Mouse (Mus musculus) lung, embryonic 15.5 days (tissue): ENCODE measurements at regions not wholly inside any gene's neighbourhood (a gene's known extent, or its start where the extent isn't known, plus 50 kb on each side); places are given as distances from the start of the nearest gene placed in this dataset.

Experiments used
- ATAC-seq: fragments of 200-750 bp; cut with Nextera tagmentation; 2 replicates; pipeline ENCODE4 v1.8.0; 2017; ENCODE audit warnings: moderate number of reproducible peaks, borderline replicate concordance; ENCODE audit not compliant: low FRiP score, low TSS enrichment; ENCODE audit errors: extremely low read depth
- H3K27ac ChIP-seq: fragments of 300-500 bp; sonication (generic); 2 replicates; pipeline ENCODE4 v1.5.1; 2015; ENCODE audit warnings: moderate library complexity, mild to moderate bottlenecking, inconsistent platforms
- H3K27me3 ChIP-seq: fragments of 300-500 bp; sonication (generic); 2 replicates; pipeline ENCODE4 v1.6.1; 2015; ENCODE audit warnings: inconsistent platforms
- H3K36me3 ChIP-seq: fragments of 300-500 bp; sonication (generic); 2 replicates; pipeline ENCODE4 v1.6.1; 2015; ENCODE audit warnings: inconsistent platforms
- H3K4me1 ChIP-seq: fragments of 300-500 bp; sonication (generic); 2 replicates; pipeline ENCODE4 v1.6.1; 2015; ENCODE audit warnings: inconsistent platforms
- H3K4me2 ChIP-seq: fragments of 300-500 bp; sonication (generic); 2 replicates; pipeline ENCODE4 v1.6.1; 2015; ENCODE audit warnings: inconsistent platforms, mild to moderate bottlenecking, moderate library complexity
- H3K4me3 ChIP-seq: fragments of 300-500 bp; sonication (generic); 2 replicates; pipeline ENCODE4 v1.5.1; 2015; ENCODE audit warnings: mild to moderate bottlenecking, inconsistent platforms
- H3K9ac ChIP-seq: fragments of 300-500 bp; sonication (generic); 2 replicates; pipeline ENCODE4 v1.6.1; 2015; ENCODE audit warnings: inconsistent platforms
- H3K9me3 ChIP-seq: fragments of 300-500 bp; sonication (generic); 2 replicates; pipeline ENCODE4 v1.6.1; 2016; ENCODE audit warnings: inconsistent platforms
- WGBS: fragments of 180-500 bp; shearing (Covaris S2); methylation state at CpG from one replicate; pipeline ENCODE4 v1.1.7; 2015; 5-methylcytosine and 5-hydroxymethylcytosine counted together

GRCm38 (mm10) chr11:84659370-84659937 lies 134.1 kb upstream of the Lhx1 start:
- H3K4me2 ChIP-seq, result no peak overlapping the region
- no peak for ATAC-seq
- WGBS, result 74% methylated on average over 7 of the region's 7 CpGs

GRCm38 (mm10) chr11:84653481-84653880 lies 128.1 kb upstream of the Lhx1 start:
- Histone ChIP-seq H3K36me3 (no peaks in the 10 kb centered on the region), H3K27me3 (no peaks in the 10 kb centered on the region), H3K4me2 (no peak overlapping the region), H3K9me3 (no peaks in the 10 kb centered on the region), H3K4me3 (no peak overlapping the region), H3K27ac (no peak overlapping the region), H3K4me1 (no peaks in the 10 kb centered on the region), H3K9ac (no peak overlapping the region)
- no peak for ATAC-seq
- WGBS, result 27% methylated on average over 8 of the region's 8 CpGs

More at GRCm38 (mm10) chr11:84659370-84659937, 134.1 kb upstream of the Lhx1 start:
- no peaks in the 10 kb centered on the region for H3K4me1 ChIP-seq
- no peaks in the 10 kb centered on the region for H3K36me3 ChIP-seq
- H3K27me3 ChIP-seq, result no peaks in the 10 kb centered on the region
- H3K4me3 ChIP-seq, result no peak overlapping the region
- H3K9me3 ChIP-seq, result no peaks in the 10 kb centered on the region
- no peak overlapping the region for H3K27ac ChIP-seq
- H3K9ac ChIP-seq, result no peak overlapping the region

- H3K9ac ChIP-seq, result no peak overlapping the region
- WGBS, result 89% methylated on average over 5 of the region's 5 CpGs
- H3K27ac ChIP-seq, result no peak overlapping the region
- H3K4me3 ChIP-seq, result no peak overlapping the region
- no peaks in the 10 kb centered on the region for H3K4me1 ChIP-seq
- peaks cover 11% of the 10 kb centered on the region for H3K27me3 ChIP-seq
- H3K9me3 ChIP-seq, result no peaks in the 10 kb centered on the region
- H3K4me2 ChIP-seq, result no peak overlapping the region
- ATAC-seq, result no peak
- H3K36me3 ChIP-seq, result no peaks in the 10 kb centered on the region
These were observed 123.6 kb upstream of the Lhx1 start for GRCm38 (mm10) chr11:84648899-84649298.

GRCm38 (mm10) chr11:84647104-84647503 lies 121.8 kb upstream of the Lhx1 start:
- no peak for ATAC-seq
- WGBS, result 86% methylated on average over 5 of the region's 5 CpGs
- H3K4me3 ChIP-seq, result no peak overlapping the region
- H3K9me3 ChIP-seq, result no peaks in the 10 kb centered on the region
- H3K27me3 ChIP-seq, result peaks cover 29% of the 10 kb centered on the region
- H3K4me2 ChIP-seq, result no peak overlapping the region
- H3K36me3 ChIP-seq, result no peaks in the 10 kb centered on the region
- H3K4me1 ChIP-seq, result peaks cover 5% of the 10 kb centered on the region; the same call in 1 of the 2 replicates
- H3K27ac ChIP-seq, result no peak overlapping the region
- H3K9ac ChIP-seq, result no peak overlapping the region

GRCm38 (mm10) chr11:84643107-84643372 lies 117.7 kb upstream of the Lhx1 start:
- H3K9ac ChIP-seq, result no peak overlapping the region
- H3K27ac ChIP-seq, result no peak overlapping the region
- 33% methylated on average over 5 of the region's 5 CpGs for WGBS
- H3K4me1 ChIP-seq, result peaks cover 5% of the 10 kb centered on the region; the same call in 1 of the 2 replicates
- H3K27me3 ChIP-seq, result peaks cover 56% of the 10 kb centered on the region
- H3K36me3 ChIP-seq, result no peaks in the 10 kb centered on the region
- H3K4me3 ChIP-seq, result no peak overlapping the region; the same call in 1 of the 2 replicates
- H3K4me2 ChIP-seq, result no peak overlapping the region
- H3K9me3 ChIP-seq, result no peaks in the 10 kb centered on the region
- no peak for ATAC-seq

GRCm38 (mm10) chr11:84642300-84643106 lies 117.2 kb upstream of the Lhx1 start:
- 2% methylated on average over 58 of the region's 67 CpGs for WGBS
- Histone ChIP-seq H3K9me3 (no peaks in the 10 kb centered on the region), H3K4me1 (peaks cover 5% of the 10 kb centered on the region; the same call in 1 of the 2 replicates), H3K4me3 (peak overlapping the region; percentile 30), H3K27me3 (peaks cover 56% of the 10 kb centered on the region), H3K4me2 (peak overlapping the region; percentile 64), H3K27ac (no peak overlapping the region), H3K9ac (no peak overlapping the region), H3K36me3 (no peaks in the 10 kb centered on the region)
- no peak for ATAC-seq

- ATAC-seq, result no peak
- Histone ChIP-seq H3K9me3 (no peaks in the 10 kb centered on the region), H3K9ac (no peak overlapping the region), H3K4me3 (no peak overlapping the region), H3K36me3 (no peaks in the 10 kb centered on the region), H3K4me1 (peaks cover 5% of the 10 kb centered on the region; the same call in 1 of the 2 replicates), H3K4me2 (no peak overlapping the region), H3K27me3 (peaks cover 56% of the 10 kb centered on the region), H3K27ac (no peak overlapping the region)
- 21% methylated on average over 5 of the region's 5 CpGs for WGBS
These were observed 116.3 kb upstream of the Lhx1 start for GRCm38 (mm10) chr11:84641601-84642000.

GRCm38 (mm10) chr11:84638353-84638752 lies 113.0 kb upstream of the Lhx1 start:
- Histone ChIP-seq H3K27ac (no peak overlapping the region), H3K4me3 (no peak overlapping the region), H3K4me2 (no peak overlapping the region), H3K9me3 (no peaks in the 10 kb centered on the region), H3K9ac (no peak overlapping the region), H3K4me1 (peaks cover 5% of the 10 kb centered on the region; the same call in 1 of the 2 replicates), H3K36me3 (no peaks in the 10 kb centered on the region), H3K27me3 (peaks cover 40% of the 10 kb centered on the region)
- 20% methylated on average over 9 of the region's 9 CpGs for WGBS
- ATAC-seq, result no peak

GRCm38 (mm10) chr11:84637268-84637667 lies 111.9 kb upstream of the Lhx1 start:
- H3K4me1 ChIP-seq, result peaks cover under 1% of the 10 kb centered on the region; the same call in 1 of the 2 replicates
- no peak overlapping the region for H3K9ac ChIP-seq
- H3K27me3 ChIP-seq, result peaks cover 29% of the 10 kb centered on the region
- no peak overlapping the region for H3K27ac ChIP-seq
- WGBS, result 52% methylated on average over 8 of the region's 8 CpGs
- H3K9me3 ChIP-seq, result no peaks in the 10 kb centered on the region
- H3K4me2 ChIP-seq, result no peak overlapping the region
- no peaks in the 10 kb centered on the region for H3K36me3 ChIP-seq
- H3K4me3 ChIP-seq, result no peak overlapping the region
- ATAC-seq, result no peak

GRCm38 (mm10) chr11:84634990-84635389 lies 109.7 kb upstream of the Lhx1 start:
- Histone ChIP-seq H3K27me3 (peaks cover 8% of the 10 kb centered on the region; the same call in 1 of the 2 replicates), H3K4me1 (no peaks in the 10 kb centered on the region), H3K27ac (no peak overlapping the region), H3K4me3 (no peak overlapping the region), H3K9me3 (no peaks in the 10 kb centered on the region), H3K36me3 (no peaks in the 10 kb centered on the region), H3K4me2 (no peak overlapping the region), H3K9ac (no peak overlapping the region)
- 18% methylated on average over 3 of the region's 4 CpGs for WGBS
- no peak for ATAC-seq

- no peak overlapping the region for H3K4me3 ChIP-seq
- WGBS, result 54% methylated on average over 8 of the region's 8 CpGs
- no peak overlapping the region for H3K4me2 ChIP-seq
- ATAC-seq, result no peak
- no peaks in the 10 kb centered on the region; the same call in 1 of the 2 replicates for H3K27me3 ChIP-seq
- H3K9me3 ChIP-seq, result no peaks in the 10 kb centered on the region
- H3K4me1 ChIP-seq, result no peaks in the 10 kb centered on the region
- no peak overlapping the region for H3K9ac ChIP-seq
- no peaks in the 10 kb centered on the region for H3K36me3 ChIP-seq
- H3K27ac ChIP-seq, result no peak overlapping the region
These were observed 108.0 kb upstream of the Lhx1 start for GRCm38 (mm10) chr11:84633300-84633699.

GRCm38 (mm10) chr11:84628111-84628510 lies 102.8 kb upstream of the Lhx1 start:
- H3K27me3 ChIP-seq, result no peaks in the 10 kb centered on the region
- no peak overlapping the region for H3K4me3 ChIP-seq
- H3K4me1 ChIP-seq, result no peaks in the 10 kb centered on the region
- no peak overlapping the region for H3K27ac ChIP-seq
- no peak for ATAC-seq
- 50% methylated on average over 2 of the region's 2 CpGs for WGBS
- no peaks in the 10 kb centered on the region for H3K9me3 ChIP-seq
- no peaks in the 10 kb centered on the region for H3K36me3 ChIP-seq
- H3K9ac ChIP-seq, result no peak overlapping the region
- H3K4me2 ChIP-seq, result no peak overlapping the region
